Mouse (Mus musculus): Measurements from ENCODE around the gene Slc26a10. TPM values are rescaled to one million over a fixed set of nuclear protein-coding genes. Genes with fewer than 3 reads are reported as not detected.

The Slc26a10 gene
- polyA plus RNA-seq, 1 experiment, result 6.4 TPM

DNA sequence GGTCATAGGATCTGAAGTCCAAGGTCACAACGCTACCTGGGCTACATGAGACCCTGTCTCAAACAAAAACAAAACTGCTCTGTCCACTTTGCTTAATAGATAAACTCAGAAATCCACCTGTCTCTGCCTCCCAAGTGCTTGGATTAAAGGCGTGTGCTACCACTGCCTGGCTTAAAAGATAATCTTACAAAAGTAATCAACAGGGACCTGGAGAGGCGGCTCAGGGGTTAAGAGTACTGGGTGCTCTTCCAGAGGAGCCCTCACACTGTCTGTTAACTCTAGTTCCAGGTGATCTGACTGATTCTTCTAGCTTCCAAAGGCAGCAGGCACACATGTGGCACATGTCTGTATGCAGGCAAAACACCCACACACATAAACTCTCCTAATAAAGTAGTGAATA lies 22.7 kb upstream of the Slc26a10 start:
- over 99% methylated on average over 3 of the region's 3 CpGs for WGBS
- TF ChIP-seq POLR2A (IDR thresholded peaks at IDR 0.05; ENCODE audit: control insufficient read depth, extremely low read depth, insufficient read depth, low read length, poor library complexity) (no peak), CTCF (IDR thresholded peaks at IDR 0.05; ENCODE audit: borderline replicate concordance, control insufficient read depth, extremely low read depth, insufficient read depth, low read length, poor library complexity) (no peak)
- Histone ChIP-seq H3K4me1 (replicated peaks; ENCODE audit: control insufficient read depth, insufficient read depth, low read length) (no peaks in the 10 kb centered on the region), H3K36me3 (ENCODE audit: control insufficient read depth, insufficient read depth, low read length) (peaks cover 16% of the 10 kb centered on the region; the same call in 1 of the 2 replicates), H3K4me3 (ENCODE audit: control insufficient read depth, insufficient read depth, low read length) (no peak overlapping the region), H3K27ac (ENCODE audit: control insufficient read depth, insufficient read depth, low read length) (no peak overlapping the region), H3K27me3 (ENCODE audit: control insufficient read depth, insufficient read depth, low read length) (no peaks in the 10 kb centered on the region)
- DNase-seq, result no peak

DNA sequence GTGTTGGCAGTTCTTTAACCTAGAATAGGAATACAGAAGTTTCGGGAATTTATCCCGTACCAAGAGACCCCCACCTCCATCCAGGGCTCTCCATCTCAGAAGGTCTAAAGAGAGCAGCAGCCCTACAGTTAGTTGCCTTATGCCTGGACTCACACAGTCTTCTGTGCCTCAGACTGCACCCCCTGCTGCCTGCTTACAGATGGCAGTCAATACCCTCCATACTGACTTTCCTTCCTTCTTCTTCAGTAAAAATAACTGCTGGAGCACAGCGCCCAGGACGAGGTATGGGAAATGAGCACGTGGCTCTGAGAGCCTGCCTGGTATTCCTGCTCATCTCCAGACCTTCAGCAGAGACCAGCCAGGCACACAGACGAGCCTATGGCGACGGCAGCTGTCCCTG lies 19.8 kb upstream of the Slc26a10 start:
- WGBS, result 93% methylated on average over 8 of the region's 8 CpGs
- Histone ChIP-seq H3K4me1 (replicated peaks; ENCODE audit: control insufficient read depth, insufficient read depth, low read length) (peaks cover 3% of the 10 kb centered on the region), H3K36me3 (ENCODE audit: control insufficient read depth, insufficient read depth, low read length) (peaks cover 11% of the 10 kb centered on the region; the same call in 1 of the 2 replicates), H3K27me3 (ENCODE audit: control insufficient read depth, insufficient read depth, low read length) (no peaks in the 10 kb centered on the region), H3K27ac (ENCODE audit: control insufficient read depth, insufficient read depth, low read length) (no peak overlapping the region), H3K4me3 (ENCODE audit: control insufficient read depth, insufficient read depth, low read length) (no peak overlapping the region)
- TF ChIP-seq CTCF (IDR thresholded peaks at IDR 0.05; ENCODE audit: borderline replicate concordance, control insufficient read depth, extremely low read depth, insufficient read depth, low read length, poor library complexity) (no peak), POLR2A (IDR thresholded peaks at IDR 0.05; ENCODE audit: control insufficient read depth, extremely low read depth, insufficient read depth, low read length, poor library complexity) (no peak)
- no peak for DNase-seq

DNA sequence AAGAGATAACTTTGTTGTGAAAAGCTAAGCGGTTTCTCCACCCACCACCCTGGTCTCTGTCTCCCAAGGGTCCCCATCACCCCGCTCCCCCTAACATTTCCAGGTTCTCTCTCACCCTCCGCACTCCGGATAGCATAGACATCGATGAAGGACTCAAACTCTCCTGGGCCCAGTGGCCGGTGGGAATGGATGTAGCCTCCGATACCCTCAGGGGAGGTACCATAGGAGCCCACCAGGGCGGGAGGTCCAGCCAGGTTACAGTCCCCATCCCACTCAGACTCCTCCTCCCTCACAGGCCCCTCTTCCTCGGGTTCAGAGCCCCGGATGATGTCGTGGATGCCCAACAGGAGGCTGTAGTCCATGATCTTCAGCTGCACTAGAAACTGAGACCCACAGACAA lies 19.0 kb upstream of the Slc26a10 start:
- Histone ChIP-seq H3K36me3 (ENCODE audit: control insufficient read depth, insufficient read depth, low read length) (peaks cover 5% of the 10 kb centered on the region; the same call in 1 of the 2 replicates), H3K4me1 (replicated peaks; ENCODE audit: control insufficient read depth, insufficient read depth, low read length) (peaks cover 11% of the 10 kb centered on the region), H3K27me3 (ENCODE audit: control insufficient read depth, insufficient read depth, low read length) (no peaks in the 10 kb centered on the region), H3K27ac (ENCODE audit: control insufficient read depth, insufficient read depth, low read length) (no peak overlapping the region), H3K4me3 (ENCODE audit: control insufficient read depth, insufficient read depth, low read length) (no peak overlapping the region)
- no peak for DNase-seq
- TF ChIP-seq POLR2A (IDR thresholded peaks at IDR 0.05; ENCODE audit: control insufficient read depth, extremely low read depth, insufficient read depth, low read length, poor library complexity) (no peak), CTCF (IDR thresholded peaks at IDR 0.05; ENCODE audit: borderline replicate concordance, control insufficient read depth, extremely low read depth, insufficient read depth, low read length, poor library complexity) (no peak)
- 95% methylated on average over 11 of the region's 11 CpGs for WGBS

DNA sequence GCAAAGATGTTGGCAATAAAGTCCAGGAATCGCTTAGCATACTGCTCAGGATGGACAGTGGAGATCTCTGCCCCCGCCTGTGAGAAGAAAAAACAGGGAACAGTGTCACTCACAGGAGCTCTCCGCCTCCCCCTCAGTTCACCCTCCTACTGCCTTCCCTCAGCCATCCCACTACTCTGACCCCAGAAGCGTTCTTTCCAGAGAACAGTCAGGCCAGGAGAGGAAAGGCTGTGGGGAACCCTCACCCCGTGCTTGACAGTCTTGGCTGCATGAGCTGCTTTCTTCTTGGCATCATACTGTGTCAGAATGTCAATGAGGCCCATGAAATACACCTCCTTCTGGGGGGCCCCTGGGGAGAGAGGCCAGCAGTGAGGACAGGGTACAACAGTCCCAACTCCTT lies 18.6 kb upstream of the Slc26a10 start:
- H3K4me3 ChIP-seq (ENCODE audit: control insufficient read depth, insufficient read depth, low read length), result no peak overlapping the region
- peaks cover 4% of the 10 kb centered on the region; the same call in 1 of the 2 replicates for H3K36me3 ChIP-seq (ENCODE audit: control insufficient read depth, insufficient read depth, low read length)
- H3K27me3 ChIP-seq (ENCODE audit: control insufficient read depth, insufficient read depth, low read length), result no peaks in the 10 kb centered on the region
- DNase-seq, result no peak
- 93% methylated on average over 5 of the region's 5 CpGs for WGBS
- no peak overlapping the region for H3K27ac ChIP-seq (ENCODE audit: control insufficient read depth, insufficient read depth, low read length)
- H3K4me1 ChIP-seq (replicated peaks; ENCODE audit: control insufficient read depth, insufficient read depth, low read length), result peaks cover 15% of the 10 kb centered on the region
- TF ChIP-seq CTCF (IDR thresholded peaks at IDR 0.05; ENCODE audit: borderline replicate concordance, control insufficient read depth, extremely low read depth, insufficient read depth, low read length, poor library complexity) (no peak), POLR2A (IDR thresholded peaks at IDR 0.05; ENCODE audit: control insufficient read depth, extremely low read depth, insufficient read depth, low read length, poor library complexity) (no peak)

DNA sequence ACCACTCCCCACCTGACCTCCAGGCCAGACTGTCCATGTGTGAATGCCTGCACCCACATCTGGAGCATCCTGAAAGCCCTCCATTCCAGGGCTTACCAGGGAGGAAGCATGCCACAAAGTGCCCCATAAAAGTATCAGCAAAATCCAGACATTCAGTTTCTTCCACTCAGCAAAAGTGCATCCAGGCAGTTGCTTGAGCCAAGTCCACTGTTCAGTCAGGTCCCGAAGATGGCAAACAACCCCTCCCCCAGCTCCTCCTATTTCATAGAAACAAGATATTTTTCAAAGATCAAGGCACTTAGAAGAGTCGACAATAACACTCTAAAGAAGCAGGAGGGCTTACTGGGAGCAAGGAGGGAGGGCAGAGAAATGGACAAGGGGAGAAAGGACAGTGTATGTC lies 18.0 kb upstream of the Slc26a10 start:
- Histone ChIP-seq H3K4me3 (ENCODE audit: control insufficient read depth, insufficient read depth, low read length) (no peak overlapping the region), H3K36me3 (ENCODE audit: control insufficient read depth, insufficient read depth, low read length) (peaks cover 4% of the 10 kb centered on the region; the same call in 1 of the 2 replicates), H3K27me3 (ENCODE audit: control insufficient read depth, insufficient read depth, low read length) (no peaks in the 10 kb centered on the region), H3K4me1 (replicated peaks; ENCODE audit: control insufficient read depth, insufficient read depth, low read length) (peaks cover 15% of the 10 kb centered on the region), H3K27ac (ENCODE audit: control insufficient read depth, insufficient read depth, low read length) (no peak overlapping the region)
- no peak for TF ChIP-seq POLR2A (IDR thresholded peaks at IDR 0.05; ENCODE audit: control insufficient read depth, extremely low read depth, insufficient read depth, low read length, poor library complexity)
- no peak for TF ChIP-seq CTCF (IDR thresholded peaks at IDR 0.05; ENCODE audit: borderline replicate concordance, control insufficient read depth, extremely low read depth, insufficient read depth, low read length, poor library complexity)
- DNase-seq, result no peak
- WGBS, result 84% methylated on average over 2 of the region's 2 CpGs

DNA sequence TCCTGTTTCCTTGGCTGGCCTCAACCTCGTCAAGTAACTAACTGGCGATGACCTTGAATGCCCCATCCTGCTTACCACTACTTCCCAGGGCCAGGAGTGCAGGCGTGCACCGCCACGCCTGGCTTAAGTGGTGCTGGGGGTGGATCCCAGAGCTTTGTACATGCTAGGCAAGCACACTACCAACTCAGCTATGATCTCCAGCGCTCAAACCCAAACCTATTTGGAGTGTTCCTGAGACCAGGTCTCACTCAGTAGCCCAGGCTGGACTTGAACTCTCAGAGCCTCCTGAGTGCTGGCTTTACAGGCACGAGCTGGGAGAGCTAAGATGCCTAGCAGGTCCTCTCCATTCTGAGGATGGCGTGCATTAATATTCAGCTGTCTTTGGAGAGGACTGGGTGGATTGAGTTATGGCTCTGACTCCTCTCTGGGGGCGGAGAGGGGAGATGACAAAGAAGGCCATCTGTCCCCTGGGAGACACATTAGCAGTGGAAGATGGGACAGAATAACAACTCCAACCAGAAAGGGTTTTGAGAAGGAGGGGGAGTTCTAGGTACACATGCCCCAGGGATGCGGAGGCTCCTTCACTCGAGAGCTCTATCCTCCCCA lies 17.2 kb upstream of the Slc26a10 start:
- 95% methylated on average over 11 of the region's 11 CpGs for WGBS
- TF ChIP-seq POLR2A (IDR thresholded peaks at IDR 0.05; ENCODE audit: control insufficient read depth, extremely low read depth, insufficient read depth, low read length, poor library complexity) (no peak), CTCF (IDR thresholded peaks at IDR 0.05; ENCODE audit: borderline replicate concordance, control insufficient read depth, extremely low read depth, insufficient read depth, low read length, poor library complexity) (no peak)
- no peak for DNase-seq
- peaks cover 15% of the 10 kb centered on the region for H3K4me1 ChIP-seq (replicated peaks; ENCODE audit: control insufficient read depth, insufficient read depth, low read length)
- H3K4me3 ChIP-seq (ENCODE audit: control insufficient read depth, insufficient read depth, low read length), result no peak overlapping the region
- H3K27ac ChIP-seq (ENCODE audit: control insufficient read depth, insufficient read depth, low read length), result no peak overlapping the region
- no peaks in the 10 kb centered on the region for H3K27me3 ChIP-seq (ENCODE audit: control insufficient read depth, insufficient read depth, low read length)
- H3K36me3 ChIP-seq (ENCODE audit: control insufficient read depth, insufficient read depth, low read length), result peaks cover 4% of the 10 kb centered on the region; the same call in 1 of the 2 replicates
